In genomic region chr16:43037320-43037719, GRCm38 (mm10) we compare ENCODE assay signal across 23 mouse cellular contexts.
A peak's percentile ranks its signal among the peaks of the same experiment; 100 is the strongest.
DNase-seq lines count a peak whose midpoint lies in the region; ATAC-seq and TF ChIP-seq lines count a peak whose summit lies in the region.
"Had no signal": no experiment of that assay in that cellular context is flagged by ENCODE, and none has a peak within 500 bp of the region (broad histone marks: within the 10 kb centered on the region; RNA-seq: fewer than 3 reads in every experiment).

No protein-coding gene starts in this region.

- H3K9me3 ChIP-seq in forebrain, embryonic 16.5 days (ENCODE audit: control insufficient read depth, low read length): no peaks in the 10 kb centered on the region
- H3K9me3 ChIP-seq in forebrain, embryonic 11.5 days (ENCODE audit: control insufficient read depth, low read length): no peaks in the 10 kb centered on the region
- H3K9me3 ChIP-seq: embryonic facial prominence, embryonic 13.5 days; embryonic facial prominence, embryonic 15.5 days; forebrain, embryonic 10.5 days; forebrain, embryonic 13.5 days; G1E had no signal

- no peaks in the 10 kb centered on the region for H3K27me3 ChIP-seq in forebrain, embryonic 16.5 days (replicated peaks; ENCODE audit: control insufficient read depth, insufficient read depth, low read length)
- H3K27me3 ChIP-seq in forebrain, embryonic 11.5 days (ENCODE audit: control insufficient read depth, insufficient read depth, low read length): no peaks in the 10 kb centered on the region
- H3K27me3 ChIP-seq: CH12.LX; embryonic facial prominence, embryonic 13.5 days; embryonic facial prominence, embryonic 15.5 days; forebrain, embryonic 13.5 days had no signal

- no peak for TF ChIP-seq CTCF in layer of hippocampus, adult 2 months (conservative IDR thresholded peaks at IDR 0.05)

- peak; percentile 54; the same call in 1 of the 2 replicates for ATAC-seq in forebrain, embryonic 16.5 days
- ATAC-seq in forebrain, embryonic 11.5 days (replicated peaks; ENCODE audit: low FRiP score): no peak
- ATAC-seq: CD4-positive, CD25-positive, alpha-beta regulatory T cell, adult 4 months; forebrain, embryonic 13.5 days had no signal

- H3K27ac ChIP-seq in forebrain, embryonic 16.5 days (ENCODE audit: low read length): no peak overlapping the region
- no peak overlapping the region for H3K27ac ChIP-seq in forebrain, embryonic 11.5 days (ENCODE audit: low read depth, low read length)
- H3K27ac ChIP-seq in layer of hippocampus, adult 2 months: peak overlapping the region; percentile 41
- H3K27ac ChIP-seq: embryonic facial prominence, embryonic 13.5 days; embryonic facial prominence, embryonic 15.5 days; forebrain, embryonic 10.5 days; forebrain, embryonic 13.5 days had no signal

- H3K36me3 ChIP-seq in forebrain, embryonic 16.5 days (ENCODE audit: control insufficient read depth, insufficient read depth): no peaks in the 10 kb centered on the region
- H3K36me3 ChIP-seq in forebrain, embryonic 11.5 days (ENCODE audit: control insufficient read depth, insufficient read depth, low read length): no peaks in the 10 kb centered on the region
- H3K36me3 ChIP-seq: embryonic facial prominence, embryonic 13.5 days; embryonic facial prominence, embryonic 15.5 days; forebrain, embryonic 10.5 days; G1E had no signal

- 67% methylated on average over 4 of the region's 4 CpGs for WGBS in forebrain, embryonic 16.5 days
- 75% methylated on average over 4 of the region's 4 CpGs for WGBS in forebrain, embryonic 11.5 days

- DNase-seq in forebrain, embryonic 11.5 days (ENCODE audit: low spot score): no peak
- no peak for DNase-seq in layer of hippocampus, adult 2 months (ENCODE audit: low spot score in 2 of 2)
- DNase-seq in layer of hippocampus, adult 9-10 months (ENCODE audit: low spot score): no peak
- DNase-seq in Muller cell, postnatal 12 days (ENCODE audit: inconsistent ontology term): peak; percentile 22
- DNase-seq: adrenal gland, postnatal 10 days; adrenal gland, postnatal 25 days; B cell, adult 2 months; cerebellum, adult 11 months; cerebellum, adult 18-20 months; cerebellum, adult 8-10 months; cerebellum, adult 9-11 months; cerebellum, postnatal 14 days; cerebellum, postnatal 36 days; embryo, embryonic 11 days had no signal

- H3K9ac ChIP-seq in forebrain, embryonic 16.5 days (replicated peaks; ENCODE audit: low read depth, low read length): no peak overlapping the region
- H3K9ac ChIP-seq in forebrain, embryonic 11.5 days (ENCODE audit: low read length): no peak overlapping the region
- H3K9ac ChIP-seq: embryonic facial prominence, embryonic 13.5 days; embryonic facial prominence, embryonic 15.5 days; forebrain, embryonic 13.5 days had no signal

- H3K4me1 ChIP-seq in forebrain, embryonic 16.5 days (replicated peaks; ENCODE audit: control insufficient read depth, insufficient read depth, low read length): 0 out of 2 replicates have a peak, but pooled peaks cover 6% of the 10 kb centered on the region
- H3K4me1 ChIP-seq in forebrain, embryonic 11.5 days (replicated peaks; ENCODE audit: control insufficient read depth, insufficient read depth, low read length): 0 out of 2 replicates have a peak, but pooled peaks cover 2% of the 10 kb centered on the region
- H3K4me1 ChIP-seq: embryonic facial prominence, embryonic 13.5 days; embryonic facial prominence, embryonic 15.5 days had no signal

- H3K4me2 ChIP-seq in forebrain, embryonic 16.5 days (ENCODE audit: low read length): no peak overlapping the region
- no peak overlapping the region for H3K4me2 ChIP-seq in forebrain, embryonic 11.5 days (ENCODE audit: low read depth, low read length, severe bottlenecking)
- H3K4me2 ChIP-seq: embryonic facial prominence, embryonic 13.5 days; embryonic facial prominence, embryonic 15.5 days; forebrain, embryonic 13.5 days had no signal

- no peak overlapping the region for H3K4me3 ChIP-seq in forebrain, embryonic 16.5 days (replicated peaks; ENCODE audit: low read length)
- H3K4me3 ChIP-seq in forebrain, embryonic 11.5 days (ENCODE audit: low read depth, low read length): no peak overlapping the region
- no peak overlapping the region for H3K4me3 ChIP-seq in layer of hippocampus, adult 2 months
- H3K4me3 ChIP-seq: embryonic facial prominence, embryonic 13.5 days; embryonic facial prominence, embryonic 15.5 days; erythroblast, embryonic 14.5 days; forebrain, embryonic 10.5 days; forebrain, embryonic 13.5 days had no signal
